Mouse (Mus musculus) v-Abl transformed pro-B cells (cell line): Measurements from ENCODE around the gene Tchhl1.

Source experiments
- in situ Hi-C, 2 experiments: fragments of 400-800 bp; cut with MboI; formaldehyde crosslinking; loops; one replicate each; pipeline ENCODE4 v1.15.1; 2025; ENCODE audit not compliant: unreplicated experiment in 2 of 2

Gene Tchhl1

GRCm38 (mm10) chr3:93499129-93499528, 30.6 kb downstream of the Tchhl1 start:
- in situ Hi-C loops: loop anchor here (5.0 to 25.0 kb wide), 3 partner anchors 387 to 1347 kb away; no protein-coding TSS in a partner anchor

- in situ Hi-C loops: no loop called here
Measured at GRCm38 (mm10) chr3:93504536-93505189, 36.1 kb downstream of the Tchhl1 start.

GRCm38 (mm10) chr3:93505960-93506863, 37.7 kb downstream of the Tchhl1 start:
- in situ Hi-C loops: no loop called here

GRCm38 (mm10) chr3:93506881-93507325, 38.3 kb downstream of the Tchhl1 start:
- in situ Hi-C loops: no loop called here

GRCm38 (mm10) chr3:93509301-93509700, 40.7 kb downstream of the Tchhl1 start:
- in situ Hi-C loops: no loop called here

GRCm38 (mm10) chr3:93511036-93511435, 42.5 kb downstream of the Tchhl1 start:
- in situ Hi-C loops: no loop called here

- in situ Hi-C loops: no loop called here
Measured at GRCm38 (mm10) chr3:93511801-93512200, 43.2 kb downstream of the Tchhl1 start.

- in situ Hi-C loops: no loop called here
Measured at GRCm38 (mm10) chr3:93512386-93513101, 44.0 kb downstream of the Tchhl1 start.

- in situ Hi-C loops: no loop called here
Measured at GRCm38 (mm10) chr3:93514628-93515027, 46.1 kb downstream of the Tchhl1 start.

GRCm38 (mm10) chr3:93517343-93517742, 48.8 kb downstream of the Tchhl1 start:
- in situ Hi-C loops: no loop called here

- in situ Hi-C loops: no loop called here
Measured at GRCm38 (mm10) chr3:93519856-93520329, 51.3 kb downstream of the Tchhl1 start.

- in situ Hi-C loops: no loop called here
Measured at GRCm38 (mm10) chr3:93520330-93521193, 52.0 kb downstream of the Tchhl1 start, which contains the start of gene S100a11. S100a11 (plus strand) TSS chr3:93520488.
